Mouse (Mus musculus): ENCODE results near the gene Usp46.
A peak's percentile ranks its signal among the peaks of the same experiment; 100 is the strongest.

The Usp46 gene

GRCm38 (mm10) chr5:73955005-73955404 is 113.2 kb downstream of the Usp46 start:
- DNase-seq (ENCODE audit: low spot score in 2 of 2), result peak; percentile 55 to 80

- no peak for DNase-seq (ENCODE audit: low spot score in 2 of 2)
Measured at GRCm38 (mm10) chr5:73953066-73953614, 115.1 kb downstream of the Usp46 start.

- no peak for DNase-seq (ENCODE audit: low spot score in 2 of 2)
Measured at GRCm38 (mm10) chr5:73951649-73952000, 116.6 kb downstream of the Usp46 start.

DNA sequence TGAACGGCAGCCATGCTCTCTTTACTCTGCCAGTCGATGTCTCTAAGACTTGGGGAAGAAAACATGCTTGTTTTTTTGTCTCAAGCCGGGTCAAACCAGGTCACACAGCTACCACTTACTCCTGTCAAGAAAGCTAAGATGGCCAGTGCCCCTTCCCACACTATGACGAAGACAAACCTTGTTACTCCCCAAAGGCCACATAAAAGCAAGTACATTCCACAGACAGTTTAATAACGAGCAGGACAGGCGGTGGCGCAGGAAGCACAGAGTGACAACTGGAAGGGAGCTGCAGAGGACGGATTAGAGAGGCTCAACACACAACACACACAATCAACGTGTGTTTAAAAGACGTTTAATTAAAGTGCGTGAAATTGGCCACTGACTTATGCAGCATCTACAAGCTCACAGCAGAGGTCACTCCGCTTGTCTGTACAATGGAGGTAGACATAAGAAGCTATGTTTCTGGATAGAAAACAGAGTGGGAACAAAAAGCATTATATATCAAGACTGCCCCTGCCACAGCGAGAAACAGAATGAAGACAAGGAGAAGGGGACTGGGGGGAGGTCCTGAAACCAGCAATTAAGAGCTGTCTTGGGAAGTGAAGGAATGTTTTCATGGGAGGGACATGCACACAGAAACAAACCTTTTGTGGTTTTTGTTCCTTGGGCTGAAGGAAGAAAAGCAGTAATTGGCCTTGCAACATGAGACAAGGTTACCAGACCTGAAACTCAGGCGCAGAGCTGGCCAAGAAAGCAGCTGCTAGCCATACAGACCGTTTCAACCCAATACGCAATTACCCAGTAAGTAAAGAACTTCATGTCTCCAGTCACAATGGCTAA is 117.2 kb downstream of the Usp46 start:
- DNase-seq (ENCODE audit: low spot score in 2 of 2), result peak in 1 of 2 experiments; percentile 43

Measured in frontal cortex, postnatal 36 days (tissue).